Mouse (Mus musculus) left cerebral cortex, adult 11 months (tissue): Measurements from ENCODE around the gene Gata3.

Experiments used
- DNase-seq: peaks from one replicate; pipeline ENCODE4 v3.0.0; 2022; ENCODE audit warnings: low spot score

Gata3 gene

GRCm38 (mm10) chr2:9871798-9872197, 18.0 kb downstream of the Gata3 start:
- no peak for DNase-seq

- no peak for DNase-seq
Measured at GRCm38 (mm10) chr2:9871141-9871716, 18.6 kb downstream of the Gata3 start.

- no peak for DNase-seq
Measured at GRCm38 (mm10) chr2:9867092-9867825, 22.6 kb downstream of the Gata3 start.

- DNase-seq, result no peak
Measured at GRCm38 (mm10) chr2:9860698-9861097, 29.1 kb downstream of the Gata3 start.

- no peak for DNase-seq
Measured at GRCm38 (mm10) chr2:9855861-9856260, 34.0 kb downstream of the Gata3 start.

DNA sequence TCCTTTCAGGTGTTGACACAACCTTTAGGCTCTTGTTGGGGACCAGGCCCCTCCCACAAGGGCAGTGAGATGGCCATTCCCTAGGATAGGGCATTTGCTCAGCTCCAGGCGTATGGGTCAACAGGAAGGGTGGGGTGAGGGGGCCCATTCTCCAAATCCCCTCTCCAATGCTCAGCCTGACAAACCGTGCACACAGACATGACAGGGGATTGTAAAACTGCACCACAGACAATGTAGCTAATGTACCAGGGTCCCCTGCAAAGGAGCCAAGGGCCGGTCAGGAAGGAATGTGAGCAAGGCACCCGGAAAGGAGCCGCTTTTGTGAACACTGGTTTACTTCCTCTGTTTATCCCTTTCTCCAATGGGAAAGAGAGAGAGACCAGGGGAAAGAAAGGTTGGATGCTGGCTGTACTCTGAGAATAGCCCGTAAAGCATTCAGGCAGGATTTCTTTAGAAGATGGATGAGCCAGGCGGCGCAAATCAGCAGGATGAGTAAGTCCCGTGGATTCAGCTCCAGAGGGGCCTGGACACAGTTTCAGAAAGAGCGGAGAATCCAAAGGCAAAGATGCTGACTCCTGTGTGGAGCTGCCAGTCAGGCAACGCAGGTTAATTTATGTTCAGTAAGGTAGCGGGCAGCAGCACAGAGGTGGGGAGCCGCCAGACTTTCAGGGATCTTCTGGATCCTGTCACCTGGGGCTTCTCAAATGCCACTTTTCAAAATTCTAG, 36.8 kb downstream of the Gata3 start:
- DNase-seq, result no peak

GRCm38 (mm10) chr2:9835195-9835594, 54.6 kb downstream of the Gata3 start:
- no peak for DNase-seq

GRCm38 (mm10) chr2:9833712-9834111, 56.1 kb downstream of the Gata3 start:
- DNase-seq, result no peak

DNA sequence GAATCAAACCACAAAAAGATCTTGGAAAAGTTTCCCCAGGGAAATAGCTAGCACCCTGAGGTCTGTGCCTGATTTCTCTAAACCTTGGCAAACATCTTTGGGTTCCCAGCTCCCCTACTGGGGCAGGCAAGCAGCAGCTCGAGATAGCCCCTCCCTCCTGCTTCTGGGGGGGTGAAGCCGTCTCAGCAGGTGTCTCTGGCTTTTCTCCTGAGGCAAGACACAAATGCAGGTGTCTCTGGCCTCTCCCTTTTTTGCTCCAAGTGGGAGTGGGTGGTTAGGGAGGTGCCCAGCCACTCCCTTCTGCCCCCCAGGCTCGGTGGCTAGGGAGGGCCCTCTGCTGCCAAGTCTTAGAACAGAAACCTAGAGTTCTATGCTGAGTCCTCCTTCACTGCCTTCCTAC, 62.2 kb downstream of the Gata3 start:
- no peak for DNase-seq

DNA sequence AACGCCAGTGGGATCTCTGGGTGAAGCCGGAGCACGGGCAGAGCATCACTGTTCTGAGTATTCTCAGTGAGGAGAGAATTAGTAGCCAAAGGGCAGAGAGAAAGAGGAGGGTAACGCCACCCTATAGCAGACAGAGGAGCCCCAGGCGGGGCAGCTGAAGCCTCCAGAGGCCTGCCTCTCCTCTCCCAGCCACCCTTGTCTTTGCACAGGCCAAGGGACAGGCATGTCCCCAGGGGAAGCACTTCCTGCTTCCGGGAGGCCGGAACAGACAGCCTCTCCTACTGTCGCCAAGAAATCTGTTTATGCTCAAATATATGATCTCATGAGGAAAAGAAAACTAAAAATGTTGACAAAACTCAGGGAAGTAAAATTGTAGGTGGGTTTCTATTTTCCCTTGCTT, 69.2 kb downstream of the Gata3 start:
- no peak for DNase-seq

GRCm38 (mm10) chr2:9818177-9818785, 71.6 kb downstream of the Gata3 start:
- no peak for DNase-seq
